Mouse (Mus musculus): ENCODE data around the gene Grhl3.
"Not testable (repeated sequence)": the region's sequence is repeated elsewhere in the genome, so short reads cannot be mapped to it uniquely, and the experiment has no call there.

The Grhl3 gene

DNA sequence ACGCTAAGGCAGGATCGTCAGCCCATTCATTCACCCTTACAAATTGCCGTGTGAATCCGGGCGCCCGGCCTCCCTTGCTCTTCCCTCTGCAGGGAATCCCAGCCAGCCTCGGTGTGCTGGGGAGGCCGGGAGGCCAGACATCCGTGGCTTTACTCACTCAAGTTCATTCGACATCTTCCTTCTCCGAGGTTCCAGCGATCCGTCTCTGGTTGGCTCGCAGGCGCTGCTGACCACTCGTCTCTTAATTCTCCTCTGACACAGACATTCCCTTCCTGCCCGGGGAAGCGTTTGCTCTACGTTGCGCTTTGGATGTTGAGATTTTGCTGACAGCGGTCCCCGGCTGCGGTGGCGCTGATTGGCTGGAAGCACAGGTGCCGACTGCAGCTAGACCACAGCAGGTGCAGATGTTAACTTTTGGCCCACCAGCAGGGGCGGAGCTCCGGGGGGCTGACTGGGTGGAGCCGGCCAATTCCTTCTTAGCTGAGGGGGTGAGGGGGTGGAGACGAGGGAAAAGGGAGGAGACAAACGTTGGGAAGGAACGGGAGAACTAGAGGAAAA is at the start of gene Grhl3:
Gene Grhl3 (minus strand): TSS at position 380 of the 558 bp plus-strand sequence.
- no peak for DNase-seq (ENCODE audit: low spot score in 2 of 2)

DNA sequence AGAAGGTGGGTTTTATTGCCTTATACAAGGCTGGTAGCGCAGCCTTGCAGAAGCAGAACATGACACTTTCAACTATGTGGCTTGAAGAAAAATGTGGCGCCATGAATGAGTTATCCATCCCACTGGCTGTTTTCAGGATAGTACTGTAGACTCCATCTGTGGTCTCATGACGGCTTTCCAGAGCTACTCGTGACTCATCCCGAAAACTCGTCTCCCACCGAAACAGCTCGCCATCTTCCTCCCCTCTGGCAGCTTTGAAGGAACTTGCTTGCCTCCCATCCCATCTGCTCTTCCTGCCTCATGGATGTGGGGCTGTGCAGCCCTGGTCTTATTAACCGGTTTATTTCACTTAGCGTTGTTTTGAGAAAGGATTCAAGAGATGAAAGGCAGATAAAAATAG is 48.9 kb upstream of the Grhl3 start:
- DNase-seq (ENCODE audit: low spot score in 2 of 2): no peak

DNA sequence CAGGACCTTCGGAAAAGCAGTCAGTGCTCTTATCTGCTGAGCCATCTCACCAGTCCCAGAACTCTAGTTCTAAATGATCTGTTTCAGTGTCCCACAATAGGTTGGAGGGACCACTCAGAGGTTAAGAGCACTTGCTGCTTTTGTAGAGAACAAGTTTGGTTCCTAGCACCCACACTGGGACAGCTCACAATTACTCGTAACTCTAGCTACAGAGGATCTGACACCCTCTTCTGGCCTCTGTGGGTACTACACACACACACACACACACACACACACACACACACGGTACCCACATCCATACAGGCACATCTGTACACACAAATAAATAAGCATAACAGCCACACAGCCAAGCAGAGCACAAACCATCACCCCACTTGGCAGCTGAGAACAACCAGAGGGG is 47.0 kb upstream of the Grhl3 start:
- DNase-seq (ENCODE audit: low spot score in 2 of 2): no peak

DNA sequence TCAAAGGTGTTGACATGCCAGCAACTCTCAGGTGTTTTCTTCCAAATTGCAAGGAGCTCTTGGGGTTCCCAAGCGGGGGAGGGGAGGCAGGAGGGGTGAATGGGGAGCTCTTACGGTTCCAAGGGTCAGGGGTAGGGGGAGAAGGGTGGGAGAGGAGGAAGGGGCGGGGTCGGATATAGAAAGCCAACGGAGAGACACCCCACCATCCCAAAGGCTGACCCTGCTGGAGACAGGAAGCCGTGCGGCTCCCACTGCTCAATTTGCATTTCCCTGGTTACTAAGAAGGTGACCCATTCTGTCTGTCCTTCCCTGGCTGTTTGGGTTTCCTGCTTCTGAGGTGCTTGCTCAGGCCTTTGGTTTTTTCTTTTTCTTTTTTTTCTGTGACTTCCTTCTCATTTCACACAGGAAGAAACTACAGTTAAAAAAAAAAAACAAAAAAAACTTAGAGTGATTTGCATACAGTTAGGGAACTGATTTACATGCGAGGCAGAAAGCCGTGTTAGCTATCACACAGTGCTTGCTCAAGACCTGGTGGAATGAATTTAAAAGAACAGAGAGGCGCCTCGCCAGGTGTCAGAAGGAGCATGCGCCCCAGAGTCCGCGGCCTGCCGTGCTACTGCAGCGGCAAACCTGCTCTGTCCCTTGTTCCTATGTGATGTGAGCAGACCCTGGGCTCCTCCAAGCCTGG is 44.5 kb upstream of the Grhl3 start:
- no peak for DNase-seq (ENCODE audit: low spot score in 2 of 2)

DNA sequence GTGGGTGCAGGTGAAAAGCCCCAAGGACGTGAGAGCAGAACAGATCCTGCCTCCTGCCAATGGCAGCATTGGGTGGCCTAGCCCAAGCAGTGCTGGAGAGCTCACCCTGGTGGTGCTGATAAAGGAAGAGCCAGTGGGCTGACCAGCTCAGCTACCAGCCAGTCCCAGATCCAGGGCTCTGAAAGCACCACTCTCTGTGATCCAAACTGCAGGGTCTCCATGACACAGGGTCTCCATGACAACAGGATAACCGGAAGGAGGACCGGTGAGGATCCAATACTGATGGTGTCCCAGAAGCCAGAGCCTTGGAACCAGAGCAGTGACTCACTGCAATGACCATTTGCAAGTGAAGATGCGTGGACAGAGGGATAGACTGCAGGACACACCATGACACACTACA is 43.6 kb upstream of the Grhl3 start:
- no peak for DNase-seq (ENCODE audit: low spot score in 2 of 2)

DNA sequence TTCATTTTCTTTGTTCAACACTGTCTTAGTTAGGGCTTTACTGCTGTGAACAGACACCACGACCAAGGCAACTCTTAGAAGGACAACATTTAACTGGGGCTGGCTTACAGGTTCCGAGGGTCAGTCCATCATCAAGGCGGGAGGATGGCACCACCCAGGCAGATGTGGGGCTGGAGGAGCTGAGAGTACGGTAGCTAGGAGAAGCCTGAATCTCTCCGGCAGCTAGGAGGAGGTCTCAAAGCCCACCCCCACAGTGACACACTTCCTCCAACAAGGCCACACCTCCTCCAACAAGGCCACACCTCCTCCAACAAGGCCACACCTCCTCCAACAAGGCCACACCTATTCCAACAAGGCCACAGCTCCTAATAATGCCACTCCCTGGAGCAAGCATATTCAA is 41.9 kb upstream of the Grhl3 start:
- DNase-seq (ENCODE audit: low spot score in 2 of 2): not testable (repeated sequence)

DNA sequence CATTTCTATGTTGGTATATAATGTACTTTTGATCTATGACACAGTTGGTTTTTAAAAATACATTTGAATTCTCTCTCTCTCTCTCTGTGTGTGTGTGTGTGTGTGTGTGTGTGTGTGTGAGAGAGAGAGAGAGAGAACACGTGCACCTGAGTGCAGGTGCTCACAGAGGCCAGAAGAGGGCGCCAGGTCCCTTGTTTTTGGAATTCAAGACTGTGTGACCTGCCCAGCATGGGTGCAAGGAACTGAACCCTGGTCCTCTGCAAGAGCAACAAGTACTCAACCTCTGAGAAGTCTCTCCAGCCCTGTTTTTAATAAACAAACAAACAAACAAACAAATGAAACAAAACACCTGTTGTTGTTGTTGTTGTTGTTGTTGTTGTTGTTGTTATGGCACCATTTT is 36.6 kb upstream of the Grhl3 start:
- no peak for DNase-seq (ENCODE audit: low spot score in 2 of 2)

DNA sequence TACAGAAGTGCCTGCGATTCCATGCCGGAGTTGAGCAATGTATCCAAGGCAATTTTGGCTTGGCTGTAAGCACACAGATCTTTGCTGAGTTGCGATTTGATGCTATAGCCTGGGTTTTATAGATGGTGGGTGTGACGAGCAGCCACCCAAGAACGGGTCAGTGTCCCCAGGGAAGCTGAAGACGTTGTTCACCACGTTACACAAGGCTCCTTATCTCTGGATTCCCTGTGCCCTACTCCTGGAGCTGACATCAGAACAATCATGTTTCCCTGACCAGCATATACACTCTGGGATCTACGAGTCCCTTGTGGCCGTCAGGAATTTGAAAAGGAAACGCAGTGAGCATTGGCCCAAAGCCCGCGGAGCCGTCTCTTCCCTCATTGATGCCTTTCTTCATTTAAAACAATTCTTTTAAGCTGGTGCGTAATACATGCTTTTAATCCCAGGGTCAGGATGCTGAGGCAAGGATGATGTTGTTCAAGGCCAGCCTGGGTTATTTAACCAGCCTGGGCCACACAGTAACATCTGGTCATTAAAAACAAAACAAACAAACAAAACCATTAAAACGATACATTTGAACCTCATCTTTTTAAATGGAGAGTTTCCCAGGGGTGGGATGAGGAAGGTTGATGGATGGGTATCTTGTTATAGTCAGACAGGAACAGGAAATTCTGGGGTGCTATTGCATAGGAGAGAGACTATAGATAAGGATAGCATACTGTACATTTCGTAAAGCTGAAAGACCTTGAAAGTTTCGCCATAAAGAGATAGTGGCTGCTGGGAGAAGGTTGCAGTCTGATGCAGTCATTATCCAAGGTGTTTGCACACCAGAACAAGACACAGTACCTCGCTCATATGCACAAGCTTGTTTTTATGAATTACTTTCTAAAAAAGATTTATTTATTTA is 34.8 kb upstream of the Grhl3 start:
- no peak for DNase-seq (ENCODE audit: low spot score in 2 of 2)

DNA sequence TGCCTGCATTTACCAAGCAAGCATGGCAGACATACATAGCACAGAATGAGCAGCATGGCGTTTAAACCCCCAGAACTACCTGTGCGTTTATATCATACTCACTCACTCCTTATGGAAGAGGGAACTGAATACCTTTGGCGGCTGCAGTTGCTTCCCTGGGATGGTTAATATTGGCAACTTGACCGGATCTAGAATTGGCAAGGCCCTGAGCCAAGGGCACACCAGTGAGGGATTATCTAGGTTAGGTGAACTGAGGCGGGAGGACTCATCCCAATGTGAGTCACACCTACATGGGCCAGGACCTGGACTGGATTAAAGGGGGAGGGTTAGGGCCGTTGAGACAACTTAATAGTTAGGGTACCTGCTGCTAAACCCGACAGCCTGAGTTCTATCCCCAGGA is 32.8 kb upstream of the Grhl3 start:
- no peak for DNase-seq (ENCODE audit: low spot score in 2 of 2)

DNA sequence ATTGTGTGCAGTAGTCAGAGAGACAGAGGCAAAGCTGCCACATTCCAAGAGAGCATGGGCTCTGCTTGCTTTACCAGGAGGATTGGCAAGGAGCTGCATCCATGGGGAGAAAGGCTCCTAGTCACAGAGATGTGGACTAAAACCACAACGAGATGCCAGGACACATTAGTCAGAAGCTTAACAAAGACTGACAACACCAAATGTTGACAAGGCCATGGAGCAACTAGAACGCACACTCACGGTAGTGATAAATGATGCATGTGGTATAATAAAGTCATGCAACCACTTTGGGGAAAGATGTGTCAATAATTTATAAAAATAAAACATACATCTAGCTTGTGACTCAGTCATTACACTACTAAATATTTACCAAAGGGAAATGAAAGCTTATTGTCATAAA is 28.1 kb upstream of the Grhl3 start:
- DNase-seq (ENCODE audit: low spot score in 2 of 2): no peak

DNA sequence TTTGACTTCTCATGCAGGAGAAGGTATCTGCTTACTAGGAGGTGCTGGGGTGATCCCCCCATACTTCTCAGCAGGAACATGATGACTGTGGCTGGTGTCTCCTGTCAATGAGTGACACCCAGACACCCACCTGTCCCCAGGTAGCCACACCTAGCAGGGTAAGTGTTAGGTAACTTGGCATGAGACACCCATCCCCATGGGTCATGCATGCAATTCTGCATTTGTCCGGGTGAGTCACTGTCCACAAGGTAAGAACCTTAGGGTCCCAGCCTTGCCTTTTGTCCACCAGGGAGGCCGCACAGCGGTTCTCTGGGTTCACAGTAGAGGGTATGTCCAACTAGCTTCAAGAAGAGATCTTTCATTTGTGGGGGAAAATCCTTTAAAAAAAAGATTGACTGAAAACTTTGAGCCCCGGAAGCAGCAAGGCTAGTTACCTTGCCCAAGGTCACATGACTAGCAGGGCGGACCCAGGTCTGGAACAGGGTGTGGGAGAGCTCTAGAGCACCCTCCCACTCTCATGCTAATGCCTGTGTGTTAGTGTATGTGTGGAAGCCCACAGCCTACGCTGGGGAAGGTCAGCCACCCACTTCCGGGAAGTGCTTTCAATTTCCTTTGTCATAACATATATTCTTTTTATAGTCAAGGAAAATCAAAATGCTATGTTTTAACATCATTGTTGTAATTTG is 26.2 kb upstream of the Grhl3 start:
- no peak for DNase-seq (ENCODE audit: low spot score in 2 of 2)

DNA sequence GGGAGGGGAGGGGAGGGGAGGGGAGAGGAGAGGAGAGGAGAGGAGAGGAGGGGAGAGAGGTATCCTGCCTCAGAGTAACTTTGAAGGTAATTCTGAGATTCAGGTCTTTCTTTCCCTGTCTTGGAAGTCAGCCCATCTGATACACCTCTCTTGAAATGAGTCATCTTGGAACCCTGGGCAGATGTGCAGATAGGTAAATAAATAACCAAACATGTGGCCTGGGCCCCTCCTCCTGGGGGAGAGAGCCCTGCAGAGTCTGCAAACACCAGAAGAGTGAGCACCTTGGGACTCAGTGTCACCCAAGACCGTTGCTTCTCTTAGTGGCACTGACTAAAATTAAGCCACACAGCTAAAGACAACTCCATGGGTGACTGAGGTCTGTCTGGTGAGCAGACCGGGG is 25.6 kb upstream of the Grhl3 start:
- no peak for DNase-seq (ENCODE audit: low spot score in 2 of 2)

DNA sequence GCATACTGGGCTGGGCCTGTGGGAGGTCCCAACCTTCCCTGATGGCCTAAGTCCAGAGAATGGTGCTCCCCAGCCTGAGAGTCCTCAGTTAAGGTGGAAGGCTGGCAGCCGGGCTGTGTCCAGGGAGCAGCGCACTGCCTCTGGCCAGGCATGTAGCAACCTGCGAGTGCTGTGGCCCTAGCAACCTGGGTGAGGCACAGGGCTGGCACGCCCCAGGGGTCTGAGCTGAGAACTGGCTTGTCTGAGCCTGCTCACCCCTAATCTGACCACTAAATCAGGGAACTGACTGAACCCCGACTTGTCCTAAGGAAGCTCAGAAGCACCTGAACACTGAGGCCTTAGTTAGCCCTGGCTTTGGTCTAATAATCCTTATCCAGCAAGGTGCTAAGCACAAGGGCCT is 24.1 kb upstream of the Grhl3 start:
- DNase-seq (ENCODE audit: low spot score in 2 of 2): no peak

DNA sequence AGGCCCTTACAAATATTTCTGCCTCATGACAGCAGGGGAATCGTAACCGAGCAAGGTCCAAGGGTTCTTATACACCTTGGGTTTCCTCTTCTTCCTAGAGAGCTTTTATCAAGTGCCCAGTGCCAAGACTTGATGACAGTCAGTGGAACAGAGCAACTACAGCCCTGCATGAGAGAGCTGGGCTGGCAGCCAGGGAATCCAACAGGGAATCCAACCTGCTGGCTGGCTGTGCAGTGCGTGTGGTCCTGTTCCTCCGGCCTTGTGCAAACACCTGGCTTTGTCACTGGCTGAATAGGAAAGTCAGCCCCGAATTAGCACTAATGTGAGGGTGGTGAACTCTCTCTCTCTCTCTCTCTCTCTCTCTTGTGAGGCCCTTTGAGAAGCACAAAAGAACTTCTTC is 22.5 kb upstream of the Grhl3 start:
- DNase-seq (ENCODE audit: low spot score in 2 of 2): no peak

DNA sequence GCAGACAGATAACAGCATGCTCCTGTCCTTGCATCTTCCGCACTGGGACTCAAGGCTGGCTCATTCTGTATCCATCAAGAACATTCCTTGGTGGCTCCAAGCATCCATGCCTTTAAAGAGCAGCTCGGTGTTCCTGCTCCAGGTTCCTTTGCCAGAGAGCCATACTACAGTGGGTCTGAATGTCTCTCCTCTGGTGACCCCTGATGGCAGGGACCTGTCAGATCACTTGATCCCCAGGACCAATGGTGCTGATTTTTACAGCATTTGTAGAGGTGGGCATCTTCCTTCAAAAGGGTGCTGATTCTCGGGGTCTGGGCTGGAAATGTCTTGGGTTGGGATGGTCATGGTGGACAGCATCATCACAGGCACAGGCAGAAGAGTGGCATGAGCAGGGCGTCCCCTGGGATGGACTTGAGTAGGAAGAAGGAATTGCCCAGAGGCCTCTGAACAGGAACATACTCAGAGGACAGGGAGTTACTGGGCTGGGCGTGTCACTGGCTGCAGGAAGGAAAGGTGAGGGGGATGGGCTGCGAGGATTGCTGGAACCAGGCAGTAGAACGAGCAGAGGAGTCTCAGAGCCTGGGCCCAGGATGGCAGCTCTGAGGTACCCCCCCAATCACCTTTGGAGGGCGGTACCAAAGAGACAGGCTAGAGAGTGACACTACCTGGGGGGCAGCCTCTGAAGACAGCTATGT is 18.3 kb upstream of the Grhl3 start:
- DNase-seq (ENCODE audit: low spot score in 2 of 2): no peak

DNA sequence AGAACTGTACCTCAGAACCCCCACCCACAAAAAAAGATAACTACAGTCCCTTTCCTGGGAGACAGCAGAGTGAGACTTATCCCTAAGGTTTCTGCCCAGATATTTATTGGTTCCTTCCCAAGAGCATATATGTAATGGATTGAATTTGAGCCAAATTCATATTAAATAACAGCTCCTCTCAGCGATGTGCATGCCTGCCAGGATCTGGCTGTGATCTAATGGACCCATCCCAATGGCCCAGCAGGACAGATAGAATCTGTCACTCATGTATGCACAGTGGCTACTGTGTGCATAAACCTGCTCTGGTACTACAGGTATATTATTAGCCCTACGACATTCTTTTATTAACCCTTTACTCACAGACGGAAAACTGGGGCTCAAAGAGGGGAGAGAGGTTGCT is 17.7 kb upstream of the Grhl3 start:
- DNase-seq (ENCODE audit: low spot score in 2 of 2): no peak

DNA sequence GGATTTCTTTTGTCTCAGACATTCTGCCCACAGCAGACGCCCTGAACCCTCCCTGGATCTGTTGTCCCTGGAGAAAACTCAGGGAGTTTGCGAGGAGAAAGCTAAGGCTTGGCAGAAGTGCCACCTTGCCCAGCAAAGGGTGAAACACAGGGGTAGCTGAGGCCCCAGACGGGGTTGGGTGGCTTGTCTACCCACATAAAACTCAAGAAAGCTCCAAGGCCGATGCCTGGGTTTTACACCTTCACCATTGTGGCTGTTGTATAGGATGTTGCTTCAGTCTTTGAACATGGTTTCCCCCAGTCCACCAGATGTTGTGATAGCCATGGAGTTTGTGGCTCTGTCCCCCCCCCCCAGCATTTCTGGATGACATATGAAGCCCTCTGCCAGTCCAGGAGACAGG is 11.4 kb upstream of the Grhl3 start:
- DNase-seq (ENCODE audit: low spot score in 2 of 2): no peak

DNA sequence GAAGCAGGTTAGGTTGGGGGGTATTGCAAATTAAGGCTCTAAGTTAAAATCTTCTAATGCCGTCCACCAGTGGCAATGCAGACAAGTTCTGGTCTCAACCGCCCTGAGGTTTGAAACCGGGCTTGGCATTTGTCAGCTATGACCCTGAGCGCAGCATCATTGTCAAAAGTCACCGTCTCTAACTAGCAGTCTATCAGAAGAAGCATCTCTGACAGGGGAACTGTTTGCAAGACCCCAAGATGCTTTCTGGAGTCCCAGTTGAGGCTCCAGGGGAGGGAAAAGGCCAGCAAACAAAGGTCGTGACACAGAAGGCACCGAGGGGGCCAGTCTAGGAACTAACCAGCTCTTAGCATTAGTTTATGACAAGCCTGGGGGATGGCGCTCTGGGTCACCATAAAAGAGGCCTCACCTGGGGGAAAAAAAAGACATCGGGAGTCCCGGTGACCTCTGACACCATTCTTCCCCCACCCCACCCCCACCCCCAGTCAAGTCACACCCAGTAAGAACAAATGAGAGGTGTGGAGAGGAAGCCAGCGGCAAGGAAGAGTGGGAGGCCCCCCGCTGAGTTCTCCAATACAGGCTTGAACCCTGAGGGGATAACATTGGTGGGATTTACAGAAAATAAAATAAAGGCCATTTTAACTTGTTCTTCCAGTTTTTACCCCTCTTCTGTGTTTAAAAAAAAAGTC is 7.9 kb upstream of the Grhl3 start:
- DNase-seq (ENCODE audit: low spot score in 2 of 2): no peak

DNA sequence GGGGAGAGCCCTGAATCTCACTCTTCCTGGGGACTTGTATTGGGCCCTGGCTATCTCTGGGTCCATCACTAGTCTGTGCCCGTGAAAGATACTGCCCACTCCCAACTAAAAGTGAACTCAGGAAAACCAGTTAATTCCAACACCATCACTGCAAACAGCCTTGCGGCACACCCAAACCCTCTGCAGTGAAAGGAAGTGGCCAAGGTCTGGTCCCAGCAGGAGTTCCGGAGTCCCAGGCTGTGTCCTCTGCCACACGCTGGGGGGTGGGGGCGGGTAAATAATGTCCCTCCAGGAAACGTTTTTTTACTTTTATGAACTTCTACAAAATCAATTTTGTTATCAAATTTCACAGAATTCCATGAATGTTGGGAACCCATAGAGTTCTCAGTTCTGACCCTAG is 6.3 kb upstream of the Grhl3 start:
- DNase-seq (ENCODE audit: low spot score in 2 of 2): no peak

DNA sequence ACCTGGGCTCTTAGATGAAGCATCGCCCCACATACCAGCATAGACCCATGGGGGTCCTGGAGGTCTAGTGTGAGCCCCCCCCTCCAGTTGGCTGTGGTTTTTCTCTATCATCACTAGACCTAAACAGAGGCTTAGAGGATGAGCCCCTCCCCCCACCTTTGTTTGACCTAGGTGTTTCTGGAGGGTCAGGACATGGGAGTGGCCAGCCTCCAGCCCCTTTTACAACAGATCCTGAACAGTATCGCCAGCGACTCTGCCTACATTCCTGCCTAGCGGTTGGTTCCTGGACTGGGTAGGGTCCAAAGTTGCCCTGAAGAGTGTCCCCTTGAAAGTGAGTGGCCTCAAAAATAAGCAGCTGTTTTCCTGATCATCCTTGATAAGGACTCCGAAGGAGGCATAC is 5.1 kb upstream of the Grhl3 start:
- no peak for DNase-seq (ENCODE audit: low spot score in 2 of 2)
